ENCODE assay signal across 9 mouse cellular contexts in genomic region chr5:133753461-133754160, GRCm38 (mm10).
DNase-seq lines count a peak whose midpoint lies in the region.
"Had no signal": no experiment of that assay in that cellular context is flagged by ENCODE, and none has a peak within 500 bp of the region (broad histone marks: within the 10 kb centered on the region; RNA-seq: fewer than 3 reads in every experiment).

No protein-coding gene starts in this region.

- intact Hi-C loops in left cerebral cortex, postnatal 4 days (cut with DNase I) = no loop called here

- peak; percentile 46 for DNase-seq in left cerebral cortex, postnatal 4 days
- DNase-seq in left cerebral cortex, adult 11 months (ENCODE audit: low spot score) = no peak
- DNase-seq in cerebellum, adult 11-12 months = peak; percentile 46
- DNase-seq in cerebellum, adult 9-11 months = peak; percentile 52
- DNase-seq in layer of hippocampus, adult 9-11 months = peak; percentile 10
- no peak for DNase-seq in adrenal gland, postnatal 36 days
- no peak for DNase-seq in kidney, adult 8-10 months
- DNase-seq: lung, postnatal 36 days; retina, postnatal 1 day had no signal

Comparison
In these comparisons a context has a peak if more than half of its experiments do, and no peak if none do; other contexts are left out.
1. DNase-seq: peak in left cerebral cortex, postnatal 4 days (single experiment), cerebellum, adult 11-12 months (single experiment), cerebellum, adult 9-11 months (single experiment) and layer of hippocampus, adult 9-11 months (single experiment); none in left cerebral cortex, adult 11 months (single experiment), adrenal gland, postnatal 36 days (0 of 2) and kidney, adult 8-10 months (0 of 2).